8 mouse cellular contexts compared by ENCODE assay signal in genomic region chrX:41910471-41910870, GRCm38 (mm10). TPM values are rescaled to one million over a fixed set of nuclear protein-coding genes. Genes with fewer than 3 reads are reported as not detected.
DNase-seq lines count a peak whose midpoint lies in the region; ATAC-seq and TF ChIP-seq lines count a peak whose summit lies in the region.

No protein-coding gene starts in this region.

- H3K27ac ChIP-seq in kidney, embryonic 16.5 days (ENCODE audit: low read length): peak overlapping the region; percentile 92
- H3K27ac ChIP-seq in bone marrow, adult 2 months (ENCODE audit: control insufficient read depth, insufficient read depth, low read depth, low read length, poor library complexity): no peak overlapping the region
- no peak overlapping the region for H3K27ac ChIP-seq in hindbrain, embryonic 14.5 days
- H3K27ac ChIP-seq in midbrain, embryonic 16.5 days (ENCODE audit: low read length): no peak overlapping the region

- DNase-seq in kidney, postnatal 25 days: no peak
- DNase-seq in hindbrain, embryonic 14.5 days (ENCODE audit: low spot score): no peak
- DNase-seq in T-cell, adult 2 months (ENCODE audit: low spot score): no peak
- DNase-seq in layer of hippocampus, postnatal 10 days (ENCODE audit: low spot score in 2 of 2): no peak
- no peak for DNase-seq in right cerebral cortex, postnatal 14 days

- H3K9me3 ChIP-seq in kidney, embryonic 16.5 days (ENCODE audit: low read length): no peaks in the 10 kb centered on the region
- H3K9me3 ChIP-seq in hindbrain, embryonic 14.5 days (ENCODE audit: control insufficient read depth, low read length): no peaks in the 10 kb centered on the region
- no peaks in the 10 kb centered on the region for H3K9me3 ChIP-seq in midbrain, embryonic 16.5 days (replicated peaks; ENCODE audit: control insufficient read depth, low read length, poor library complexity, severe bottlenecking)

- 15% methylated on average over 9 of the region's 9 CpGs for WGBS in kidney, embryonic 16.5 days
- 11% methylated on average over 9 of the region's 9 CpGs for WGBS in bone marrow, adult 2 months
- 19% methylated on average over 9 of the region's 9 CpGs for WGBS in hindbrain, embryonic 14.5 days
- 11% methylated on average over 9 of the region's 9 CpGs for WGBS in midbrain, embryonic 16.5 days

- peak overlapping the region; percentile 76 for H3K9ac ChIP-seq in kidney, embryonic 16.5 days (replicated peaks; ENCODE audit: low read length)
- H3K9ac ChIP-seq in hindbrain, embryonic 14.5 days: peak overlapping the region; percentile 70
- H3K9ac ChIP-seq in midbrain, embryonic 16.5 days (ENCODE audit: low read depth, low read length): no peak overlapping the region; the same call in 1 of the 2 replicates

- no peak for TF ChIP-seq CTCF in bone marrow, adult 2 months (IDR thresholded peaks at IDR 0.05; ENCODE audit: control insufficient read depth, insufficient read depth, low read length)

- H3K4me1 ChIP-seq in kidney, embryonic 16.5 days (ENCODE audit: insufficient read depth, low read length): 0 out of 2 replicates have a peak, but pooled peaks cover 4% of the 10 kb centered on the region
- no peaks in the 10 kb centered on the region for H3K4me1 ChIP-seq in bone marrow, adult 2 months (ENCODE audit: control insufficient read depth, insufficient read depth, low read length)
- H3K4me1 ChIP-seq in hindbrain, embryonic 14.5 days (replicated peaks; ENCODE audit: control insufficient read depth, insufficient read depth, low read length): peaks cover 11% of the 10 kb centered on the region; the same call in 1 of the 2 replicates
- peaks cover 9% of the 10 kb centered on the region for H3K4me1 ChIP-seq in midbrain, embryonic 16.5 days (ENCODE audit: control insufficient read depth, insufficient read depth, low read length)

- peak overlapping the region; percentile 59 for H3K4me2 ChIP-seq in kidney, embryonic 16.5 days (replicated peaks; ENCODE audit: low read depth, low read length)
- H3K4me2 ChIP-seq in hindbrain, embryonic 14.5 days (replicated peaks): peak overlapping the region; percentile 64
- H3K4me2 ChIP-seq in midbrain, embryonic 16.5 days (ENCODE audit: low read length): peak overlapping the region; percentile 71

- TF ChIP-seq POLR2A in bone marrow, adult 2 months (IDR thresholded peaks at IDR 0.05; ENCODE audit: borderline replicate concordance, control insufficient read depth, low read depth, low read length): no peak

- H3K4me3 ChIP-seq in kidney, embryonic 16.5 days (ENCODE audit: low read length): peak overlapping the region; percentile 71
- peak overlapping the region; percentile 95 for H3K4me3 ChIP-seq in bone marrow, adult 2 months (replicated peaks; ENCODE audit: control insufficient read depth, low read depth, low read length)
- peak overlapping the region; percentile 64 for H3K4me3 ChIP-seq in hindbrain, embryonic 14.5 days (replicated peaks; ENCODE audit: low read length)
- H3K4me3 ChIP-seq in midbrain, embryonic 16.5 days (ENCODE audit: low read depth, low read length): peak overlapping the region; percentile 65

- no peaks in the 10 kb centered on the region for H3K36me3 ChIP-seq in kidney, embryonic 16.5 days (ENCODE audit: insufficient read depth, low read length)
- no peaks in the 10 kb centered on the region for H3K36me3 ChIP-seq in hindbrain, embryonic 14.5 days (replicated peaks; ENCODE audit: control insufficient read depth, insufficient read depth)
- H3K36me3 ChIP-seq in midbrain, embryonic 16.5 days (ENCODE audit: control insufficient read depth, insufficient read depth, low read length): no peaks in the 10 kb centered on the region

- no peaks in the 10 kb centered on the region for H3K27me3 ChIP-seq in kidney, embryonic 16.5 days (ENCODE audit: insufficient read depth, low read length)
- no peaks in the 10 kb centered on the region for H3K27me3 ChIP-seq in hindbrain, embryonic 14.5 days (ENCODE audit: control insufficient read depth, insufficient read depth, low read length)
- H3K27me3 ChIP-seq in midbrain, embryonic 16.5 days (ENCODE audit: control insufficient read depth, insufficient read depth, low read depth, low read length): no peaks in the 10 kb centered on the region

- peak; percentile 29; the same call in 1 of the 2 replicates for ATAC-seq in kidney, embryonic 16.5 days (ENCODE audit: low FRiP score, low TSS enrichment)
- no peak for ATAC-seq in hindbrain, embryonic 14.5 days (ENCODE audit: low FRiP score)
- no peak for ATAC-seq in midbrain, embryonic 16.5 days

RNA-seq across cellular contexts. Expression of gene Thoc2, which starts 10.0 kb away (rescaled TPM):
- 73.2 and 82.9 TPM in 2 replicates for polyA plus RNA-seq in kidney, embryonic 16.5 days (2015; fragmentation: Nextera tagmentation; extraction: Ambion mirVana)
- polyA plus RNA-seq in bone marrow, adult 2 months (2011; ENCODE audit: insufficient read depth, insufficient read length, low replicate concordance, missing spikeins): 39.3 and 55.4 TPM in 2 replicates
- polyA plus RNA-seq in hindbrain, embryonic 14.5 days (2014; fragmentation: Nextera tagmentation; extraction: Ambion mirVana): 84.7 and 99.9 TPM in 2 replicates
- polyA plus RNA-seq in midbrain, embryonic 16.5 days (2015; fragmentation: Nextera tagmentation; extraction: Ambion mirVana): 81.0 and 87.2 TPM in 2 replicates
- 10 to 100 TPM; 55.5 to 64.6 TPM for total RNA-seq in layer of hippocampus, postnatal 10 days (2021)
